Mouse (Mus musculus) testis, adult 2 months (tissue): ENCODE data around the gene She.

Experiments
- CTCF ChIP-seq: fragments of 200-500 bp; IDR thresholded peaks from 2 replicates; pipeline ENCODE4 v1.5.1; 2012; ENCODE audit warnings: low read depth, mild to moderate bottlenecking, inconsistent platforms, low read length, moderate library complexity; ENCODE audit not compliant: control insufficient read depth, insufficient read depth, insufficient replicate concordance
- POLR2A ChIP-seq: fragments of 200-500 bp; IDR thresholded peaks from 2 replicates; pipeline ENCODE4 v1.6.1; 2012; ENCODE audit warnings: low read depth, mild to moderate bottlenecking, inconsistent platforms, low read length, moderate library complexity; ENCODE audit not compliant: control insufficient read depth

DNA sequence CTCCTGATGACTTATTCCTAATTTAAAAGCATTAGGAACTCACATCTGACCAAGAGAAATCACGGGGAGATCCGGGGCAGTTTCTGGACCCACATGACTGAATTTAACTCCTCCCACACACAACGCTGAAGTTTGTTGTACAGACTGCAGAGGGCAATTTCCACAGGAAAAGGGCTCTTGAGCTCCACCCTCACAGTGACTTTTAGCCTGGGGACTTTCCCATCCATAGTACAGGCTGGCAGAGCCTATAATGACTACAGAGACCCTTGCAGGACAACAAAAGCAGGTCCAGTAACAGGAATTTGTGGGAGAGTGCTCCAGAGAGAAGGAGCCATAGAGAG is 29.7 kb upstream of the She start:
- TF ChIP-seq CTCF (no peak), POLR2A (no peak)
